Mouse (Mus musculus) stomach, embryonic 14.5 days (tissue): ENCODE results near the gene H2afb3. TPM values are rescaled to one million over a fixed set of nuclear protein-coding genes. Genes with fewer than 3 reads are reported as not detected.

Experiments used
- polyA plus RNA-seq: library from polyadenylated mRNA; unstranded; fragments of >200 nt; fragmentation: Nextera tagmentation; extraction: Ambion mirVana; gene quantifications from 2 replicates; pipeline ENCODE4 v1.2.1, GENCODE M21; 2014

Gene H2afb3
- polyA plus RNA-seq, 1 experiment from 2014 or later: not detected

Other genes starting within 250 kb of the H2afb3 start
- gene Pcdh11x, start 22.8 kb downstream of the H2afb3 start, polyA plus RNA-seq: 14.1 and 16.2 TPM in 2 replicates